16 mouse cellular contexts compared by ENCODE assay signal in genomic region chr3:119862194-119862957, GRCm38 (mm10).
DNase-seq lines count a peak whose midpoint lies in the region; ATAC-seq and TF ChIP-seq lines count a peak whose summit lies in the region.
"Had no signal": no experiment of that assay in that cellular context is flagged by ENCODE, and none has a peak within 500 bp of the region (broad histone marks: within the 10 kb centered on the region; RNA-seq: fewer than 3 reads in every experiment).

No protein-coding gene starts in this region.

- H3K79me2 ChIP-seq in heart, adult 2 months (replicated peaks; ENCODE audit: control insufficient read depth, insufficient read depth, low read length) = no peaks in the 10 kb centered on the region

- H3K9ac ChIP-seq in midbrain, embryonic 14.5 days (replicated peaks; ENCODE audit: low read length) = no peak overlapping the region
- H3K9ac ChIP-seq in heart, adult 2 months (ENCODE audit: low read depth, low read length) = no peak overlapping the region
- H3K9ac ChIP-seq: embryonic facial prominence, embryonic 13.5 days; heart, embryonic 13.5 days had no signal

- TF ChIP-seq CTCF in heart, adult 2 months (IDR thresholded peaks at IDR 0.05) = no peak

- TF ChIP-seq EP300 in heart, adult 2 months (IDR thresholded peaks at IDR 0.05; ENCODE audit: insufficient read depth, low read depth, low read length) = no peak

- no peak overlapping the region for H3K4me3 ChIP-seq in midbrain, embryonic 14.5 days (replicated peaks; ENCODE audit: low read depth, low read length)
- H3K4me3 ChIP-seq in heart, adult 2 months = no peak overlapping the region
- H3K4me3 ChIP-seq: embryonic facial prominence, embryonic 13.5 days; gastrocnemius, adult 2 months; heart, embryonic 13.5 days had no signal

- peak overlapping the region; percentile 17; the same call in 1 of the 2 replicates for H3K4me2 ChIP-seq in midbrain, embryonic 14.5 days (ENCODE audit: low read length)
- H3K4me2 ChIP-seq: embryonic facial prominence, embryonic 13.5 days; heart, embryonic 13.5 days had no signal

- H3K27me3 ChIP-seq in midbrain, embryonic 14.5 days (ENCODE audit: control insufficient read depth, insufficient read depth, low read length) = no peaks in the 10 kb centered on the region
- H3K27me3 ChIP-seq in heart, adult 2 months (ENCODE audit: control insufficient read depth, insufficient read depth, low read length) = no peaks in the 10 kb centered on the region
- H3K27me3 ChIP-seq: embryonic facial prominence, embryonic 13.5 days; heart, embryonic 13.5 days had no signal

- ATAC-seq in midbrain, embryonic 14.5 days (ENCODE audit: low FRiP score, low TSS enrichment) = no peak; the same call in 1 of the 2 replicates
- ATAC-seq: inflammation-experienced regulatory T-cells, adult 6 months had no signal

- H3K36me3 ChIP-seq in midbrain, embryonic 14.5 days (ENCODE audit: control insufficient read depth, insufficient read depth, low read length) = no peaks in the 10 kb centered on the region
- no peaks in the 10 kb centered on the region for H3K36me3 ChIP-seq in heart, adult 2 months (ENCODE audit: control insufficient read depth, insufficient read depth, low read length)
- H3K36me3 ChIP-seq: embryonic facial prominence, embryonic 13.5 days; heart, embryonic 13.5 days had no signal

- H3K4me1 ChIP-seq in midbrain, embryonic 14.5 days (ENCODE audit: control insufficient read depth, insufficient read depth, low read length) = no peaks in the 10 kb centered on the region
- H3K4me1 ChIP-seq in heart, adult 2 months (ENCODE audit: control insufficient read depth, insufficient read depth, low read length) = no peaks in the 10 kb centered on the region

- H3K9me3 ChIP-seq in midbrain, embryonic 14.5 days (ENCODE audit: control insufficient read depth, low read length) = no peaks in the 10 kb centered on the region
- H3K9me3 ChIP-seq: embryonic facial prominence, embryonic 13.5 days; heart, embryonic 13.5 days had no signal

- peak; percentile 24 for DNase-seq in embryo, embryonic 10.5 days (ENCODE audit: low spot score)
- DNase-seq in embryo, embryonic 11 days = no peak
- DNase-seq in right cerebral cortex, adult 18-20 months = peak; percentile 32
- DNase-seq in right cerebral cortex, postnatal 25 days = no peak
- DNase-seq in midbrain, embryonic 14.5 days = peak; percentile 83
- no peak for DNase-seq in yolk sac, embryonic 10.5 days (ENCODE audit: low spot score)
- DNase-seq in testis, postnatal 10 days (ENCODE audit: low spot score) = no peak
- no peak for DNase-seq in heart, adult 2 months
- DNase-seq: adrenal gland, adult 8-10 months; cerebellum, adult 11-12 months; gastrocnemius, adult 2 months; kidney, postnatal 25 days; lung, postnatal 10 days had no signal

- no peak overlapping the region for H3K27ac ChIP-seq in midbrain, embryonic 14.5 days (replicated peaks; ENCODE audit: low read depth, low read length)
- no peak overlapping the region for H3K27ac ChIP-seq in heart, adult 2 months
- H3K27ac ChIP-seq: embryonic facial prominence, embryonic 13.5 days; gastrocnemius, adult 2 months; heart, embryonic 13.5 days had no signal

- 59% methylated on average over 7 of the region's 7 CpGs for WGBS in midbrain, embryonic 14.5 days
- 61% methylated on average over 7 of the region's 7 CpGs for WGBS in heart, adult 2 months

- TF ChIP-seq POLR2A in heart, adult 2 months (IDR thresholded peaks at IDR 0.05; ENCODE audit: insufficient read depth, low read depth, low read length) = no peak

- intact Hi-C loops in heart, adult 2 months (cut with DNase I) = no loop called here

Comparison
In these comparisons a context has a peak if more than half of its experiments do, and no peak if none do; other contexts are left out.
1. DNase-seq: peak in embryo, embryonic 10.5 days (single experiment), right cerebral cortex, adult 18-20 months (single experiment) and midbrain, embryonic 14.5 days (single experiment); none in embryo, embryonic 11 days (single experiment), right cerebral cortex, postnatal 25 days (single experiment), yolk sac, embryonic 10.5 days (single experiment), testis, postnatal 10 days (single experiment) and heart, adult 2 months (0 of 2).